Mouse (Mus musculus) testis, adult 2 months (tissue): Measurements from ENCODE around the gene Galnt18. TPM values are rescaled to one million over a fixed set of nuclear protein-coding genes. Genes with fewer than 3 reads are reported as not detected.

Experiments used
- H3K27ac ChIP-seq: fragments of 200-500 bp; 2 replicates; pipeline ENCODE4 v1.5.1; 2012; ENCODE audit warnings: low read depth, low read length; ENCODE audit not compliant: control insufficient read depth, insufficient read depth
- H3K27me3 ChIP-seq: fragments of 200-500 bp; 2 replicates; pipeline ENCODE4 v1.6.1; 2012; ENCODE audit warnings: mild to moderate bottlenecking, low read length, moderate library complexity; ENCODE audit not compliant: control insufficient read depth, insufficient read depth
- H3K36me3 ChIP-seq: fragments of 200-500 bp; 2 replicates; pipeline ENCODE4 v1.6.1; 2012; ENCODE audit warnings: mild to moderate bottlenecking, low read length; ENCODE audit not compliant: control insufficient read depth, insufficient read depth
- H3K4me1 ChIP-seq: fragments of 200-500 bp; 2 replicates; pipeline ENCODE4 v1.6.1; 2012; ENCODE audit warnings: low read length; ENCODE audit not compliant: control insufficient read depth, insufficient read depth
- H3K4me3 ChIP-seq: fragments of 200-500 bp; 2 replicates; pipeline ENCODE4 v1.5.1; 2012; ENCODE audit warnings: low read depth, mild to moderate bottlenecking, low read length, moderate library complexity, mixed read lengths; ENCODE audit not compliant: control insufficient read depth
- CTCF ChIP-seq: fragments of 200-500 bp; IDR thresholded peaks from 2 replicates; pipeline ENCODE4 v1.5.1; 2012; ENCODE audit warnings: low read depth, mild to moderate bottlenecking, inconsistent platforms, low read length, moderate library complexity; ENCODE audit not compliant: control insufficient read depth, insufficient read depth, insufficient replicate concordance
- POLR2A ChIP-seq: fragments of 200-500 bp; IDR thresholded peaks from 2 replicates; pipeline ENCODE4 v1.6.1; 2012; ENCODE audit warnings: low read depth, mild to moderate bottlenecking, inconsistent platforms, low read length, moderate library complexity; ENCODE audit not compliant: control insufficient read depth
- polyA plus RNA-seq: library from polyadenylated mRNA; depleted of rRNA; stranded (reverse); fragments of >200 nt; gene quantifications from 2 replicates; pipeline ENCODE4 v1.2.3, GENCODE M21; 2012

Galnt18 gene
- polyA plus RNA-seq, 1 experiment: 3.3 TPM

DNA sequence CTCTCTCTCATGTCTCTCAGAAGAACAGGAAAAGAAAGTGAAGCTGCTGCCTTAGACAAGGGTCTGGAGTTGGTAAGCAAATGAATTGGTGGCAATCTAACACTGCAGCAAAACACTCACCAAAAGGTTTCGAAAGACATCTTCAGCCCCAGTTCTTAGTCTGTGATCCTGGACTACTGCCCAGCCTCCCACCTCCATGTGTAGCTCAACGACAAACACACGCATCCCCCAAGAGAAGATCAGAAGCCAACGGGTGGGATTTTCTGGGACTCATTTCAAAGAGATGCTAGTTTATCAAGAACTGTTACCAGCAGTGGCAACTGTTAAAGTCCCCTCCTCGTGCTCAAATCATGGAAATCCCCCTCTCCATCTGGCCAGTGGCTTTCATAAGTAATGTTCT, 20.3 kb upstream of the Galnt18 start:
- H3K27me3 ChIP-seq: no peaks in the 10 kb centered on the region
- H3K4me1 ChIP-seq: no peaks in the 10 kb centered on the region
- no peak for TF ChIP-seq CTCF
- TF ChIP-seq POLR2A: no peak

DNA sequence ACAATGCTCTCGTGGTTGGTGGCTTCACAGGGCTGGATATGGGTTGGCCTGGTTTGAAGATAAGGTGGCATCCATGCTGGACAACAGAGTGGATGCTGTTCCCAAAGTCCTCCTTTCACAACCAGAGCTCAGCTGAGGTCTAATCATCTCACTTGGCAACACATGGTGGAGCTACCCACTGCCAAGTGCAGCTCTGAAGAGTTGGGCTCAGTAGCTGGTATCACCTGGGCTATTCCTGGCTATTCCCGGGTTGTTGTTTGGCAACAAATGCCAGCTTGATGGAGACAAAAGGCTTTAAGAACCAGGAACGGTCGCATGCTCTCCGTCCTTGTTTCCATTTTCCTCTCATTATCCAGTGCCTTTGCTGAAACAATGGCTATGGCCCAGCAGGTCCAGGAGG, 19.2 kb upstream of the Galnt18 start:
- no peak overlapping the region for H3K27ac ChIP-seq
- H3K4me1 ChIP-seq: no peaks in the 10 kb centered on the region
- TF ChIP-seq POLR2A (no peak), CTCF (no peak)
- no peak overlapping the region for H3K4me3 ChIP-seq
- H3K36me3 ChIP-seq: no peaks in the 10 kb centered on the region
- H3K27me3 ChIP-seq: no peaks in the 10 kb centered on the region

More for the DNA sequence above, 20.3 kb upstream of the Galnt18 start:
- H3K4me3 ChIP-seq: no peak overlapping the region
- no peak overlapping the region for H3K27ac ChIP-seq
- no peaks in the 10 kb centered on the region for H3K36me3 ChIP-seq

DNA sequence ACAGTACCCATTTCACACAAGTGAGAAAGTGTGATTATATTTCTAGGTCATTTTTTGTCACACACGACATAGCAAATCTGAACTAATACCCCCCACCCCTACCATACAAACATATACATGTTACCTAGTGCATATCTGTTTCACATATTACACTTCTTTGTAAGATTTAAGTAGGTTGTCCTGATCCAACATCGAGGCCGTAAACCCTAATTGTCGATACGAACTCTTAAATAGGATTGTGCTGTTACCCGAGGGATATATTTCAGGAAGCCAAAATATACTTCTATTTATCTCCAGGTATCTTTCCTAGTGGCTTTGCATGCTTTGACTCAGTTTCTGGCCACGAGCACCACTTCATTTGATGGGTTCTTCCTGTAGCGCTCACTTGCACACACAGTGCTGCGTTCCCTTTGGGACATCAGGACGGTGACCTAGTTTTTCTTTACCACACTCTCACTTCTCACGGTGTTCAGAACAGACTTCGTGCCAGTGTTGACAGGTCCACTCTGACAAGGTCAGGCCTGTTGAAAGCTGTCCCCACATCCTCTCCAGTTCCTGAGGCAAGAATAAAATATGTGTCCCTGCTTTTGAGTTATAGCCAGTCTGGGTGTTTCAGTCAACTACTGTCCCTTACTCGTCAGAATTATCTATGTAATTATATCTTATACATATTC, 17.7 kb upstream of the Galnt18 start:
- TF ChIP-seq POLR2A (no peak), CTCF (no peak)
- Histone ChIP-seq H3K4me1 (no peaks in the 10 kb centered on the region), H3K36me3 (no peaks in the 10 kb centered on the region), H3K27ac (no peak overlapping the region), H3K4me3 (no peak overlapping the region), H3K27me3 (no peaks in the 10 kb centered on the region)

DNA sequence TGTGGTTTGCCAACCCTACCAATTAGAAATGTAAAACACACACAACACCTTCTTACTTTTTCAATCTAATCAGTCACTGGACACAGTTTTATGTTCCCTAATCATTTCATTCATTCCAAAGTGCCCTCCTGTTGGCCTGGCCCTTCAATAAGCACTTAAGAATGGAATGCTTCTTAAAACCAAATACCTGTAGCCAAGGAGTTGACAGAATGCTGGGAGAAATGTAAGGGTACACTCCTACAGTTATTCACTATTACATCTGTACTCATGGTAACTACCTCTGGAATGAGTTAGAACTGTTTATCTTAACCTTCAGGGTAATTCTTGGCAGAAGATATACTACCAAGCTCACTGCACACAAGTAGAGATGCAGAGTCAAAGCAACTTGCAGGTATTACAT, 15.3 kb upstream of the Galnt18 start:
- H3K27ac ChIP-seq: no peak overlapping the region
- no peaks in the 10 kb centered on the region for H3K4me1 ChIP-seq
- H3K36me3 ChIP-seq: no peaks in the 10 kb centered on the region
- H3K27me3 ChIP-seq: no peaks in the 10 kb centered on the region
- H3K4me3 ChIP-seq: no peak overlapping the region
- TF ChIP-seq CTCF (no peak), POLR2A (no peak)

DNA sequence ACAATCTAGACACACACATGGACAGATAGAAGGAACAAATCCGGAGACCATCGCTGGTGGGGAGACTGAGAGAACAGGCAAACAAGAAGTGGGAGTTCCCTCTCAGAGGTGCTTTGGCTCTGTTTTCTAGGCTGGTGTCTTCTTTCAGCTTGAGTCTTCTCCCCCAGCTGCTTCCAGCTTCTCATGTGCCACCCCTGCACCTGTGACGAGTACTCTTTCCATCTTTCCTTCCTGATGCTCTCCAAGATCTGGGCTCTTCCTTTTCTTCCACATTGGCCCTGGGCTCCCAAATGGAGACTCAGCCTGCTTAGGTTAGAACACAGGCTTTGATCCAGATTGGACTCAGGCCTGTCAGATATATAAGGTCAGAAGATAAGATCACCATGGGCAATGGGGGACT, 12.4 kb upstream of the Galnt18 start:
- H3K27ac ChIP-seq: no peak overlapping the region
- TF ChIP-seq CTCF: no peak
- TF ChIP-seq POLR2A: no peak
- no peaks in the 10 kb centered on the region for H3K4me1 ChIP-seq
- H3K36me3 ChIP-seq: no peaks in the 10 kb centered on the region
- no peak overlapping the region for H3K4me3 ChIP-seq
- H3K27me3 ChIP-seq: no peaks in the 10 kb centered on the region

DNA sequence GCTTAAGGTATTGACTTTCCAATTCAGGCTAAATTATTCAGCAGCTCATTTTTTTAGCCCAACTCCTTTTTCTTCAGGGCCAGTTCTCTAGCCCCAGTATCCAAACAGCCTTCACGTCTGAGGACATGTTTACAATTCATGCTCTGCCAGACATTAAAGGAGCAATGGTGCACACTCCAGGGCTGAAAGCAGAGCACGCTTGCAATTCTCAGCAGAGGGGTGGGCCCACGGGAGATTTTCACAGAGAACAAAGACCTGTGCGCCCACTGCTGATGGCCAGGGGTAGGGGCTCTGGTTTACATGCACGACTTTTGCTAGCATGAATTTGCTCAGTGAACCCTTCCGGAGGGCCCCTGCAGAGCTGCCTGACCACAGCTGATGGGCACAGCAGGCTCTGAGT, 11.6 kb upstream of the Galnt18 start:
- H3K4me1 ChIP-seq: no peaks in the 10 kb centered on the region
- H3K4me3 ChIP-seq: no peak overlapping the region
- no peaks in the 10 kb centered on the region for H3K27me3 ChIP-seq
- no peak overlapping the region for H3K27ac ChIP-seq
- no peak for TF ChIP-seq CTCF
- no peak for TF ChIP-seq POLR2A
- H3K36me3 ChIP-seq: no peaks in the 10 kb centered on the region

DNA sequence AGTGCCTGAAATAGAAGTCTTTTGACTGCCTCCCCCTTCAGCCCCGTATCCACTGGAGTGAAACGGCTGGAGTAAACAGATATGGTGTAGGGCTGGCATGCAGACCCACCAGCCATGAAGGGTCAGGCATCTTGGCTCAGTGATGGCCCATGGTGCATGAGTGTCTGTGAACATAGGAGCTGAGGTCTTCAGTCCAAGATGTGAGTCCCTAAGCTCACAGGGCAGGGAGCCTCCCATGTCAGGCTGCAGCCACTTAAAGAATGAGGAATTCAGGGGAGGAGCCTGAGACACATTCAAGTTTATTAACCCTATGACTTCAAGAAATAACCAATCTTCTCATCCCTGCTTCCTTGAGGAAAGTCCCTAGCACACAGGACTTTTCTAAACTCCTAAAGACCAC, 8.1 kb upstream of the Galnt18 start:
- Histone ChIP-seq H3K4me3 (no peak overlapping the region), H3K27me3 (no peaks in the 10 kb centered on the region), H3K4me1 (no peaks in the 10 kb centered on the region), H3K36me3 (no peaks in the 10 kb centered on the region), H3K27ac (no peak overlapping the region)
- TF ChIP-seq POLR2A (no peak), CTCF (no peak)

DNA sequence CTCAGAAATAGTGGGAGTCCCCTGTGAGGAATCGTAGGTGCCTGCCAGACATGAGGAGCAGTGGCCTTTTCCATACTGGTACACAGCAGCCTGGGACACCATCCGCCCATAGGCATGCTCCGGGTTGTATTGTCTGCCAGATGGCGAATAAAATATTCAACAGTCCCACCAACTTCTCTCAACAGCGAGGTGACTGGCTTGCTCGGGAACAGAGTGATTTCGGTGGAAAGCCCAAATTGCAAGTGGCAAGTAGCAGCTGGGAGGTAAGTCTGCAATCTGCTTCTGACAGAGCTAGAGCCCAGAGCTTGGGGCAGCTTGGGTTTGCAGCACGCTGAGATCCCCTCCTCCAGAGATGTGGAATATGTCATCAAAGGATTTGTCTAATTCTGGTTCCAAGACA, 5.7 kb upstream of the Galnt18 start:
- Histone ChIP-seq H3K36me3 (no peaks in the 10 kb centered on the region), H3K27ac (no peak overlapping the region), H3K27me3 (no peaks in the 10 kb centered on the region), H3K4me1 (no peaks in the 10 kb centered on the region), H3K4me3 (no peak overlapping the region)
- TF ChIP-seq POLR2A (no peak), CTCF (no peak)
